Mouse (Mus musculus): Measurements from ENCODE around the gene Zfp612.

DNA sequence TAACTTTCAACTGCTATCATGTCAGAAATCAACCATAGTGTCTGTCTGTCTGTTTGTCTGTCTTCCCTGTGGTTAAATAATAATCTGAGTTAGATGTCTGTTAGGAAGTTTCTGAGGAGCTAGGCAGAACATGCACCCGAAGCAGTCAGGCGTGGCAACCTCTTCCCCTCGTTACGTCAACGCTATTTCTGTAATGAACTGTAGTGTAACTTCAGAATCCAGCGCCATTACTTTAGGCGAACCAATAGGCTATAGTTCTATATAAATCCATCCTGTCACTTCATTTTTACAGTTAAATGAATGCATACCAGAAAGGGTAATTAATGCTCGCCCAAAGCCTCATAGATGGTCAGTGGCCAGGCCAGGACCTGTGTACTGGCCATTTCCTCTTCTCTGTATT, 5.0 kb upstream of the Zfp612 start:
- no peak for TF ChIP-seq CTCF (IDR thresholded peaks at IDR 0.05; ENCODE audit: borderline replicate concordance, control insufficient read depth, extremely low read depth, insufficient read depth, low read length, poor library complexity)
- TF ChIP-seq POLR2A (IDR thresholded peaks at IDR 0.05; ENCODE audit: control insufficient read depth, extremely low read depth, insufficient read depth, low read length, poor library complexity), result no peak

Data from thymus, adult 2 months (tissue).